Mouse (Mus musculus): ENCODE measurements around the gene Fry. TPM values are rescaled to one million over a fixed set of nuclear protein-coding genes. Genes with fewer than 3 reads are reported as not detected.

Gene Fry
- polyA plus RNA-seq, 1 experiment from 2014 or later, result 7.1 TPM

GRCm38 (mm10) chr5:150135529-150135928, 17.1 kb downstream of the Fry start:
- H3K4me2 ChIP-seq (replicated peaks), result no peak overlapping the region
- ATAC-seq, result no peak
- H3K4me3 ChIP-seq (replicated peaks), result no peak overlapping the region
- no peaks in the 10 kb centered on the region for H3K4me1 ChIP-seq (replicated peaks)
- no peaks in the 10 kb centered on the region for H3K9me3 ChIP-seq
- H3K36me3 ChIP-seq, result no peaks in the 10 kb centered on the region
- WGBS, result 86% methylated on average over 13 of the region's 13 CpGs
- no peak overlapping the region for H3K9ac ChIP-seq
- no peaks in the 10 kb centered on the region for H3K27me3 ChIP-seq (replicated peaks)
- no peak overlapping the region for H3K27ac ChIP-seq

- Histone ChIP-seq H3K9ac (no peak overlapping the region), H3K4me3 (replicated peaks) (no peak overlapping the region), H3K27ac (no peak overlapping the region), H3K4me2 (replicated peaks) (no peak overlapping the region), H3K36me3 (no peaks in the 10 kb centered on the region), H3K27me3 (replicated peaks) (no peaks in the 10 kb centered on the region), H3K9me3 (no peaks in the 10 kb centered on the region), H3K4me1 (replicated peaks) (no peaks in the 10 kb centered on the region)
- no peak for ATAC-seq
- WGBS, result 81% methylated on average over 9 of the region's 9 CpGs
These were observed 19.5 kb downstream of the Fry start for GRCm38 (mm10) chr5:150137772-150138451.

GRCm38 (mm10) chr5:150140513-150140912, 22.1 kb downstream of the Fry start:
- H3K4me2 ChIP-seq (replicated peaks), result no peak overlapping the region
- no peaks in the 10 kb centered on the region for H3K9me3 ChIP-seq
- ATAC-seq, result no peak
- 51% methylated on average over 2 of the region's 2 CpGs for WGBS
- no peaks in the 10 kb centered on the region for H3K36me3 ChIP-seq
- H3K4me3 ChIP-seq (replicated peaks), result no peak overlapping the region
- no peaks in the 10 kb centered on the region for H3K27me3 ChIP-seq (replicated peaks)
- no peak overlapping the region for H3K27ac ChIP-seq
- no peak overlapping the region for H3K9ac ChIP-seq
- 0 out of 2 replicates have a peak, but pooled peaks cover 3% of the 10 kb centered on the region for H3K4me1 ChIP-seq (replicated peaks)

GRCm38 (mm10) chr5:150145967-150146366, 27.5 kb downstream of the Fry start:
- ATAC-seq, result no peak

GRCm38 (mm10) chr5:150146612-150147011, 28.2 kb downstream of the Fry start:
- Histone ChIP-seq H3K27me3 (replicated peaks) (no peaks in the 10 kb centered on the region), H3K4me1 (replicated peaks) (0 out of 2 replicates have a peak, but pooled peaks cover 3% of the 10 kb centered on the region), H3K4me3 (replicated peaks) (no peak overlapping the region), H3K4me2 (replicated peaks) (no peak overlapping the region), H3K9me3 (no peaks in the 10 kb centered on the region), H3K9ac (no peak overlapping the region), H3K36me3 (no peaks in the 10 kb centered on the region), H3K27ac (no peak overlapping the region)
- no peak for ATAC-seq
- 90% methylated on average over 4 of the region's 4 CpGs for WGBS

More at GRCm38 (mm10) chr5:150145967-150146366, 27.5 kb downstream of the Fry start:
- Histone ChIP-seq H3K4me2 (replicated peaks) (no peak overlapping the region), H3K4me1 (replicated peaks) (0 out of 2 replicates have a peak, but pooled peaks cover 3% of the 10 kb centered on the region), H3K9ac (no peak overlapping the region), H3K27ac (no peak overlapping the region), H3K27me3 (replicated peaks) (no peaks in the 10 kb centered on the region), H3K36me3 (no peaks in the 10 kb centered on the region), H3K9me3 (no peaks in the 10 kb centered on the region), H3K4me3 (replicated peaks) (no peak overlapping the region)
- WGBS, result 84% methylated on average over 3 of the region's 3 CpGs

- 56% methylated on average over 11 of the region's 11 CpGs for WGBS
- no peaks in the 10 kb centered on the region for H3K27me3 ChIP-seq (replicated peaks)
- no peak for ATAC-seq
These were observed 31.3 kb downstream of the Fry start for GRCm38 (mm10) chr5:150149725-150150124.

GRCm38 (mm10) chr5:150150986-150151385, 32.5 kb downstream of the Fry start:
- 88% methylated on average over 4 of the region's 4 CpGs for WGBS
- Histone ChIP-seq H3K9ac (no peak overlapping the region), H3K36me3 (no peaks in the 10 kb centered on the region), H3K4me3 (replicated peaks) (no peak overlapping the region), H3K9me3 (no peaks in the 10 kb centered on the region), H3K27me3 (replicated peaks) (no peaks in the 10 kb centered on the region), H3K27ac (no peak overlapping the region), H3K4me1 (replicated peaks) (0 out of 2 replicates have a peak, but pooled peaks cover 5% of the 10 kb centered on the region), H3K4me2 (replicated peaks) (no peak overlapping the region)
- no peak for ATAC-seq

More at GRCm38 (mm10) chr5:150149725-150150124, 31.3 kb downstream of the Fry start:
- no peak overlapping the region for H3K27ac ChIP-seq
- H3K36me3 ChIP-seq, result no peaks in the 10 kb centered on the region
- H3K9me3 ChIP-seq, result no peaks in the 10 kb centered on the region
- H3K4me2 ChIP-seq (replicated peaks), result no peak overlapping the region
- no peak overlapping the region for H3K4me3 ChIP-seq (replicated peaks)
- 0 out of 2 replicates have a peak, but pooled peaks cover 5% of the 10 kb centered on the region for H3K4me1 ChIP-seq (replicated peaks)
- H3K9ac ChIP-seq, result no peak overlapping the region

- no peak; the same call in 1 of the 2 replicates for ATAC-seq
- Histone ChIP-seq H3K9ac (no peak overlapping the region), H3K4me3 (replicated peaks) (no peak overlapping the region), H3K36me3 (no peaks in the 10 kb centered on the region), H3K27me3 (replicated peaks) (no peaks in the 10 kb centered on the region), H3K4me1 (replicated peaks) (0 out of 2 replicates have a peak, but pooled peaks cover 5% of the 10 kb centered on the region), H3K4me2 (replicated peaks) (no peak overlapping the region), H3K27ac (no peak overlapping the region), H3K9me3 (no peaks in the 10 kb centered on the region)
- WGBS, result 47% methylated on average over 22 of the region's 22 CpGs
These were observed 33.8 kb downstream of the Fry start for GRCm38 (mm10) chr5:150152071-150152879.

GRCm38 (mm10) chr5:150152880-150153281, 34.4 kb downstream of the Fry start:
- Histone ChIP-seq H3K27me3 (replicated peaks) (no peaks in the 10 kb centered on the region), H3K4me1 (replicated peaks) (0 out of 2 replicates have a peak, but pooled peaks cover 5% of the 10 kb centered on the region), H3K36me3 (no peaks in the 10 kb centered on the region), H3K27ac (no peak overlapping the region), H3K9me3 (no peaks in the 10 kb centered on the region), H3K4me2 (replicated peaks) (no peak overlapping the region), H3K9ac (no peak overlapping the region), H3K4me3 (replicated peaks) (no peak overlapping the region)
- 65% methylated on average over 10 of the region's 10 CpGs for WGBS
- no peak for ATAC-seq

- H3K9me3 ChIP-seq, result no peaks in the 10 kb centered on the region
- H3K4me2 ChIP-seq (replicated peaks), result no peak overlapping the region
- 89% methylated on average over 8 of the region's 8 CpGs for WGBS
- 0 out of 2 replicates have a peak, but pooled peaks cover 5% of the 10 kb centered on the region for H3K4me1 ChIP-seq (replicated peaks)
- H3K4me3 ChIP-seq (replicated peaks), result no peak overlapping the region
- no peak for ATAC-seq
- no peak overlapping the region for H3K27ac ChIP-seq
- H3K9ac ChIP-seq, result no peak overlapping the region
- H3K36me3 ChIP-seq, result no peaks in the 10 kb centered on the region
- no peaks in the 10 kb centered on the region for H3K27me3 ChIP-seq (replicated peaks)
These were observed 36.9 kb downstream of the Fry start for GRCm38 (mm10) chr5:150155388-150155787.

- no peak overlapping the region for H3K27ac ChIP-seq
- H3K9me3 ChIP-seq, result no peaks in the 10 kb centered on the region
- no peaks in the 10 kb centered on the region for H3K36me3 ChIP-seq
- no peak for ATAC-seq
- no peaks in the 10 kb centered on the region for H3K27me3 ChIP-seq (replicated peaks)
- peaks cover 9% of the 10 kb centered on the region; the same call in 1 of the 2 replicates for H3K4me1 ChIP-seq (replicated peaks)
- WGBS, result 86% methylated on average over 16 of the region's 16 CpGs
- H3K4me2 ChIP-seq (replicated peaks), result no peak overlapping the region
- H3K4me3 ChIP-seq (replicated peaks), result no peak overlapping the region
- no peak overlapping the region for H3K9ac ChIP-seq
These were observed 37.8 kb downstream of the Fry start for GRCm38 (mm10) chr5:150156063-150156786.

- H3K4me2 ChIP-seq (replicated peaks), result no peak overlapping the region
- 52% methylated on average over 6 of the region's 6 CpGs for WGBS
These were observed 39.2 kb downstream of the Fry start for GRCm38 (mm10) chr5:150157682-150158081.

More at GRCm38 (mm10) chr5:150157682-150158081, 39.2 kb downstream of the Fry start:
- H3K4me3 ChIP-seq (replicated peaks), result no peak overlapping the region
- no peaks in the 10 kb centered on the region for H3K9me3 ChIP-seq
- no peak overlapping the region for H3K27ac ChIP-seq
- no peaks in the 10 kb centered on the region for H3K36me3 ChIP-seq
- H3K27me3 ChIP-seq (replicated peaks), result no peaks in the 10 kb centered on the region
- peaks cover 4% of the 10 kb centered on the region; the same call in 1 of the 2 replicates for H3K4me1 ChIP-seq (replicated peaks)
- H3K9ac ChIP-seq, result no peak overlapping the region
- ATAC-seq, result no peak
